Mouse (Mus musculus): ENCODE measurements around the gene Atp8a1. TPM values are rescaled to one million over a fixed set of nuclear protein-coding genes. Genes with fewer than 3 reads are reported as not detected.
A peak's percentile ranks its signal among the peaks of the same experiment; 100 is the strongest.

The Atp8a1 gene
- total and polyA plus RNA-seq, 2 experiments from 2014 or later: 30.9 to 83.8 TPM

DNA sequence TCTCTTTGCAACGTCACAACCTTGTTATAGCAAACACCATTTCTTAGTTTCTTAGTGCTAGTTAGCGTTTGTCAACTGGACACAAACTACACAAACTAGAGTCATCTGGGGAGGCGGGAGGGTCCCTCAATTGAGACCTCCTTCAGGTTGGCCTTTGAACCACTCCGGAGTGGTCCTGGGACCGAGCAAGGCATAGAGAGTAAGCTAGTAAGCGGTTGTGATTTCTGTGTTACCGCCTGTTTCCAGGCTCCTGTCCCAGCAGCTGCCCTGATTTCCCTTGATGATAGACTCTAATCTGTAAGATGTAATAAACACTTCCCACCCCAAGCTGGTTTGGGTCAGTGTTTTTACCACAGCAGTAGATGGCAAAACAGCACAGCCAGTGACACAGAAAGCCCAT, 161.3 kb downstream of the Atp8a1 start:
- Histone ChIP-seq H3K36me3 (ENCODE audit: insufficient read depth) (peaks cover 8% of the 10 kb centered on the region; the same call in 1 of the 2 replicates), H3K27ac (ENCODE audit: low read depth, low read length) (no peak overlapping the region), H3K4me3 (ENCODE audit: low read depth, low read length) (no peak overlapping the region), H3K4me2 (ENCODE audit: low read depth) (no peak overlapping the region), H3K27me3 (ENCODE audit: insufficient read depth, low read length) (no peaks in the 10 kb centered on the region), H3K9ac (no peak overlapping the region), H3K4me1 (ENCODE audit: insufficient read depth) (no peaks in the 10 kb centered on the region), H3K9me3 (ENCODE audit: low read length) (no peaks in the 10 kb centered on the region)
- ATAC-seq (no peak), DNase-seq (no peak)
- TF ChIP-seq CTCF (IDR thresholded peaks at IDR 0.05; ENCODE audit: low read depth): no peak
- WGBS: 87% methylated on average over 7 of the region's 7 CpGs

DNA sequence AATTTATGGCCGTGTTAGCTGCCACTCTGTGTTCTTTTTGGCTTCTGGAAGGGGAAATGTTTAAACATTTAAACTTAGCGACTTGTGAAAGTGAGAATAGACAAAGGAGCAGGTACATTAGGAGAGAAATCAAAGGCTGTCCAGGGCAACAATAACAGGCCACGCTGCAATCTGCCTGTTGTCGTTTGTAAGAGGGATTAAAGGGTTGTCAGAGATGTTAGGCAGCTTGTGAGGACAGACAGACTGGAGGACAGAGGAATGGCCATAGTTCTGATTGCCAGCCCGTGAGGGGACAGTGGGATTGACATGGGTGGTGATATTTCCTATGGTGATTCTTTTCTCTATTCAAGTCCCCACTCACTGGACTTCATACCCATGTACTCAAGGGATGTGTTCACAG, 161.8 kb downstream of the Atp8a1 start:
- Histone ChIP-seq H3K4me2 (ENCODE audit: low read depth) (no peak overlapping the region), H3K4me1 (ENCODE audit: insufficient read depth) (no peaks in the 10 kb centered on the region), H3K27ac (ENCODE audit: low read depth, low read length) (no peak overlapping the region), H3K9me3 (ENCODE audit: low read length) (no peaks in the 10 kb centered on the region), H3K4me3 (ENCODE audit: low read depth, low read length) (no peak overlapping the region), H3K27me3 (ENCODE audit: insufficient read depth, low read length) (no peaks in the 10 kb centered on the region), H3K9ac (no peak overlapping the region), H3K36me3 (ENCODE audit: insufficient read depth) (peaks cover 8% of the 10 kb centered on the region; the same call in 1 of the 2 replicates)
- ATAC-seq: no peak
- TF ChIP-seq CTCF (IDR thresholded peaks at IDR 0.05; ENCODE audit: low read depth): no peak
- WGBS: 66% methylated on average over 5 of the region's 5 CpGs
- no peak for DNase-seq

DNA sequence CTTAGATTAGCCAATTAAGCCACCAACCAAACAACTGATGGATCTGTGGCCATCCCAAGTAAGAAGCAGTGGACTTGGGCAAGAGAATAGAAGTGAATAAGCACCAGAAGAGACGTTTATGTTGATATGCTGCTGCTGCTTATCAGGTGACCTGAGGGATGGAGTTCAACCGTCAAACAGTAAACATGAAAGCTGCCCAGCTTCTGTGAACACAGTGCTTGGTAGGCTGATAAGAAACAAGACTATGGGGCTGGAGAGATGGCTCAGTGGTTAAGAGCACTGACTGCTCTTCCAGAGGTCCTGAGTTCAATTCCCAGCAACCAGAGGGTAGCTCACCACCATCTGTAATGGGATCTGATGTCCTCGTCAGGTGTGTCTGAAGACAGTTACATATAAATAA, 168.4 kb downstream of the Atp8a1 start:
- no peak for TF ChIP-seq CTCF (IDR thresholded peaks at IDR 0.05; ENCODE audit: low read depth)
- no peak overlapping the region for H3K4me3 ChIP-seq (ENCODE audit: low read depth, low read length)
- no peak overlapping the region for H3K27ac ChIP-seq (ENCODE audit: low read depth, low read length)
- no peaks in the 10 kb centered on the region for H3K4me1 ChIP-seq (ENCODE audit: insufficient read depth)
- H3K4me2 ChIP-seq (ENCODE audit: low read depth): no peak overlapping the region
- no peak overlapping the region for H3K9ac ChIP-seq
- peaks cover 26% of the 10 kb centered on the region for H3K36me3 ChIP-seq (ENCODE audit: insufficient read depth)
- no peaks in the 10 kb centered on the region for H3K27me3 ChIP-seq (ENCODE audit: insufficient read depth, low read length)
- DNase-seq (no peak), ATAC-seq (no peak)
- WGBS: 90% methylated on average over 3 of the region's 3 CpGs
- H3K9me3 ChIP-seq (ENCODE audit: low read length): no peaks in the 10 kb centered on the region

DNA sequence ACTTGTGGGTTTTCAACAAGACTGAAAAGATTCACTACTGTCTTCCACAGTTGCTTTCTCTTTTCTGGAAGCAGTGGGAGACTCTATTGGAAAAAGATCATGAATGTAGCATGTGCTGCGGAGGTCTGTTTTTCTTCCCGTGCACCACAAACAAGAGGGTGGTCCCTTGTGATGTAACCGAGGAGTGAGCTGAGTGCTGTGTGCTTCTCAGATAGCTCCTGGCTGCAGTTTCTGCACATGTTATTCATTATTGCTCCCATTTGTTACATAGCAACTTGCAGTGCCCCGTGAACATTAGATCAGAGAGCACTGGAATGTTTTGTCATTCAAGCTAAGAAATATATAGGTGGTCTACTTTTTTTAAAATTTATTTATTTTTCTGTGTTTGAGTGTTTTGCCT, 174.2 kb downstream of the Atp8a1 start:
- ATAC-seq: no peak
- no peak for DNase-seq
- peaks cover 18% of the 10 kb centered on the region for H3K36me3 ChIP-seq (ENCODE audit: insufficient read depth)
- H3K4me2 ChIP-seq (ENCODE audit: low read depth): no peak overlapping the region
- H3K27ac ChIP-seq (ENCODE audit: low read depth, low read length): no peak overlapping the region
- no peaks in the 10 kb centered on the region for H3K4me1 ChIP-seq (ENCODE audit: insufficient read depth)
- no peaks in the 10 kb centered on the region for H3K9me3 ChIP-seq (ENCODE audit: low read length)
- TF ChIP-seq CTCF (IDR thresholded peaks at IDR 0.05; ENCODE audit: low read depth): no peak
- H3K27me3 ChIP-seq (ENCODE audit: insufficient read depth, low read length): no peaks in the 10 kb centered on the region
- WGBS: 82% methylated on average over 4 of the region's 4 CpGs
- H3K9ac ChIP-seq: no peak overlapping the region
- H3K4me3 ChIP-seq (ENCODE audit: low read depth, low read length): no peak overlapping the region

DNA sequence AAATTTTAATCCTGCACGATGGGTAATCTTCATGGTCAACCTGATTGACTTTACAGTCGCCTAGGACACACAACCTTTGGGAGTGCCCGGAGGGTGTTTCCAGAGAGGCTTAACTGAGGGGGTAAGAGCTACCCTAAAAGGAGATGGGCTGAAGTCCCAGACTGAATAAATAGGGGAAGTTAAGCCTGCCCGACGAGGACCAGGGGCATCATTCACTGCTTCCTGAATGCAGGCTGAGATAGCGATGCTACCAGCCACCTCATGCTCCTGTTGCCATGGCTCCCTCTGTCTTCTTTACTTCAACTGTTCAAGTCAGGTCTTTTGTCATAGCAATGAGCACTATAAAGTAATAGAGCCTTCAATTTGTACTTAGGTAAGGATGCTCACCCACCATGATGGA, 177.1 kb downstream of the Atp8a1 start:
- no peak for TF ChIP-seq CTCF (IDR thresholded peaks at IDR 0.05; ENCODE audit: low read depth)
- Histone ChIP-seq H3K9ac (no peak overlapping the region), H3K36me3 (ENCODE audit: insufficient read depth) (peaks cover 10% of the 10 kb centered on the region; the same call in 1 of the 2 replicates), H3K9me3 (ENCODE audit: low read length) (no peaks in the 10 kb centered on the region), H3K4me3 (ENCODE audit: low read depth, low read length) (no peak overlapping the region), H3K4me2 (ENCODE audit: low read depth) (no peak overlapping the region), H3K4me1 (ENCODE audit: insufficient read depth) (no peaks in the 10 kb centered on the region), H3K27ac (ENCODE audit: low read depth, low read length) (no peak overlapping the region), H3K27me3 (ENCODE audit: insufficient read depth, low read length) (no peaks in the 10 kb centered on the region)
- 76% methylated on average over 6 of the region's 6 CpGs for WGBS
- no peak for DNase-seq
- ATAC-seq: no peak

DNA sequence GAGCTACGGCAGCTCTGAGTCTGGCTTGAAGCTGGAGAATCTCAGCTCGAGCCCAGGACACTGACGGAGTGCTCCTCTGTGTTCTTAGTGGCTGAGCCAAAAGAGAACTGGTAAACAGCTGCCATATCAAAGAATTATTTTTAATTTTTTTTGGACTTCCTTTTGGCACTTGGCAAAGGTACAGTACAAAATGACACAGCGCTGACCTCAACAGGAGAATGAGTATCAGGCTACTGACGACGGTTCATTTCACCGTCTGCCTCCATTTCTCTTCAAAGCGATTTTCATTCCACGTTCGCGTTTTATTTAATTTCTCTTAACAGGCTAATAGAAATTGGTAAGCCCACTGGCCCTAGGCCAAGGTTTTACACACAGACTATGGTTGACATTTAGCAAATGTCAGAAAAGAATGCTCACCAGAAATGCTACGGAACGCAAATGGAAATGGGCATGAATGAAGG, 177.8 kb downstream of the Atp8a1 start:
- TF ChIP-seq CTCF (IDR thresholded peaks at IDR 0.05; ENCODE audit: low read depth): no peak
- H3K9me3 ChIP-seq (ENCODE audit: low read length): no peaks in the 10 kb centered on the region
- H3K36me3 ChIP-seq (ENCODE audit: insufficient read depth): 0 out of 2 replicates have a peak, but pooled peaks cover 13% of the 10 kb centered on the region
- ATAC-seq: 0 out of 2 replicates have a peak, but pooled peaks have one; percentile 14
- H3K9ac ChIP-seq: no peak overlapping the region
- no peaks in the 10 kb centered on the region for H3K27me3 ChIP-seq (ENCODE audit: insufficient read depth, low read length)
- peak; percentile 27 for DNase-seq
- no peak overlapping the region for H3K27ac ChIP-seq (ENCODE audit: low read depth, low read length)
- H3K4me3 ChIP-seq (ENCODE audit: low read depth, low read length): no peak overlapping the region
- 61% methylated on average over 13 of the region's 13 CpGs for WGBS
- no peaks in the 10 kb centered on the region for H3K4me1 ChIP-seq (ENCODE audit: insufficient read depth)
- no peak overlapping the region for H3K4me2 ChIP-seq (ENCODE audit: low read depth)

DNA sequence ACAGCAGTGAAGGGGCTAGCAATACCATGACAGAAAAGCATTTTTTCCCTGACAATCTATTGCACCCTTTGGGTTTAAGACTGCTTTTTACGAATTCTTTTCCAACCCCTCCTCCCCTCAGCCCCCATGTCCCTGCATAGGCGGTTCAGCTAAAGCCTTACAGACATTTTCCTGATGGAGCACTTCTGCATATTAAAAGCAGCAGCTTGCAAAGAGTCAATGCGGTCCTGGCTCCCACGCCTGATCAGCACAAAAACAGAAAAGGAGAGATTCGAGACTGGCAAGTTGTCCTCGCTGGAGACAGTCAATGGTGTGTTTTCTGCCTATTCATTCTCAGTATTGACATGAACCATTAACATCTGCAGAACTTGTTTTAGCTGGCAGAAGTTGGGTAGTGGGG, 184.5 kb downstream of the Atp8a1 start:
- ATAC-seq: no peak
- Histone ChIP-seq H3K4me1 (ENCODE audit: insufficient read depth) (no peaks in the 10 kb centered on the region), H3K4me2 (ENCODE audit: low read depth) (no peak overlapping the region), H3K36me3 (ENCODE audit: insufficient read depth) (peaks cover 25% of the 10 kb centered on the region), H3K27ac (ENCODE audit: low read depth, low read length) (no peak overlapping the region), H3K9me3 (ENCODE audit: low read length) (no peaks in the 10 kb centered on the region), H3K27me3 (ENCODE audit: insufficient read depth, low read length) (no peaks in the 10 kb centered on the region), H3K4me3 (ENCODE audit: low read depth, low read length) (no peak overlapping the region), H3K9ac (no peak overlapping the region)
- no peak for TF ChIP-seq CTCF (IDR thresholded peaks at IDR 0.05; ENCODE audit: low read depth)
- WGBS: 28% methylated on average over 6 of the region's 6 CpGs
- no peak for DNase-seq

Data from forebrain, postnatal 0 days (tissue).